Mouse (Mus musculus): ENCODE data around the gene Armc12.

- TF ChIP-seq CTCF (IDR thresholded peaks at IDR 0.05; ENCODE audit: extremely low read depth, insufficient read length, insufficient replicate concordance, low read depth, low read length) (no peak), POLR2A (IDR thresholded peaks at IDR 0.05; ENCODE audit: low read depth, low read length) (no peak)
These were observed 39.4 kb upstream of the Armc12 start for GRCm38 (mm10) chr17:28491035-28491770.

Measured in small intestine, adult 2 months (tissue).